Mouse (Mus musculus) forebrain, embryonic 14.5 days (tissue): ENCODE data around the gene Erc2. TPM values are rescaled to one million over a fixed set of nuclear protein-coding genes. Genes with fewer than 3 reads are reported as not detected.

Source experiments
- ATAC-seq: fragments of 200-750 bp; cut with Nextera tagmentation; 2 replicates; pipeline ENCODE4 v1.8.0; 2017; ENCODE audit warnings: mild to moderate bottlenecking, moderate library complexity
- DNase-seq: peaks from one replicate; pipeline ENCODE4 v3.0.0-alpha.2; 2015; ENCODE audit warnings: low spot score
- H3K27ac ChIP-seq: fragments of 300-500 bp; sonication (generic); 2 replicates; pipeline ENCODE4 v1.5.1; 2014; ENCODE audit warnings: low read depth, mild to moderate bottlenecking, control low read depth, low read length, moderate library complexity
- H3K27me3 ChIP-seq: fragments of 300-500 bp; sonication (generic); replicated peaks from 2 replicates; pipeline ENCODE4 v1.6.1; 2014; ENCODE audit warnings: low read length, control low read depth, mixed read lengths; ENCODE audit not compliant: control insufficient read depth, insufficient read depth
- H3K36me3 ChIP-seq: fragments of 300-500 bp; sonication (generic); 2 replicates; pipeline ENCODE4 v1.6.1; 2014; ENCODE audit warnings: low read length, control low read depth; ENCODE audit not compliant: control insufficient read depth, insufficient read depth
- H3K4me1 ChIP-seq: fragments of 300-500 bp; sonication (generic); 2 replicates; pipeline ENCODE4 v1.6.1; 2014; ENCODE audit warnings: antibody characterized with exemption, low read length, control low read depth; ENCODE audit not compliant: control insufficient read depth, insufficient read depth
- H3K4me2 ChIP-seq: fragments of 300-500 bp; sonication (generic); 2 replicates; pipeline ENCODE4 v1.6.1; 2014; ENCODE audit warnings: mild to moderate bottlenecking, control low read depth, low read length
- H3K4me3 ChIP-seq: fragments of 300-500 bp; sonication (generic); 2 replicates; pipeline ENCODE4 v1.5.1; 2014; ENCODE audit warnings: low read depth, low read length, control low read depth
- H3K9ac ChIP-seq: fragments of 300-500 bp; sonication (generic); 2 replicates; pipeline ENCODE4 v1.6.1; 2014; ENCODE audit warnings: mild to moderate bottlenecking, low read length, control low read depth, moderate library complexity
- H3K9me3 ChIP-seq: fragments of 300-500 bp; sonication (generic); replicated peaks from 2 replicates; pipeline ENCODE4 v1.6.1; 2016; ENCODE audit warnings: low read length, control low read depth, mixed read lengths; ENCODE audit not compliant: control insufficient read depth
- WGBS: fragments of 180-500 bp; shearing (Covaris S2); extraction: QIAGEN DNeasy Blood & Tissue Kit; methylation state at CpG from one replicate; pipeline ENCODE4 v1.1.7; 2014; 5-methylcytosine and 5-hydroxymethylcytosine counted together
- polyA plus RNA-seq: library from polyadenylated mRNA; unstranded; fragments of >200 nt; fragmentation: Nextera tagmentation; extraction: Ambion mirVana; gene quantifications from 2 replicates; pipeline ENCODE4 v1.2.1, GENCODE M21; 2014

Erc2 gene
- polyA plus RNA-seq, 1 experiment from 2014 or later = 40.6 TPM

DNA sequence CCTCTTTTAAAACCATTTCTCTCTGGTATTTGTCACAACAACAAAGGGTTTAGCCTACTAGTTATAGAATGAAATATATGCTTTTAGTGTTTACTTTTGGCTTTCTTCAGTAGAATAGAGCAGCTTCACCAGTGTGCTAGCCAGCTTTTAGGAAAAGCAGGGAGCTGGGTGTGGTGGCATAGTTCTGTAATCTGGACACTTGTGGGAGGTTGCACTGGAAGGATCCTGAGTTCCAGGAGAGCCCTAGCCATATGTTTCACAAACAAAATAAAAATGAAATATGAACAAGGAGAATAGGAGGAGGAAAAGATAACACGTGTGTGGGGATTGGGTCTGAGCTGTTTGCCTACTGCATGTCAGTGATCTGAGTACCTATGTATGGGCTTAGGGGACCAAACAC, 658.1 kb downstream of the Erc2 start:
- Histone ChIP-seq H3K9ac (no peak overlapping the region), H3K4me2 (no peak overlapping the region), H3K27me3 (no peaks in the 10 kb centered on the region), H3K4me3 (no peak overlapping the region), H3K27ac (no peak overlapping the region), H3K4me1 (no peaks in the 10 kb centered on the region), H3K36me3 (no peaks in the 10 kb centered on the region), H3K9me3 (no peaks in the 10 kb centered on the region)
- no peak for DNase-seq
- WGBS = 100% methylated on average over 1 of the region's 1 CpGs
- no peak for ATAC-seq

DNA sequence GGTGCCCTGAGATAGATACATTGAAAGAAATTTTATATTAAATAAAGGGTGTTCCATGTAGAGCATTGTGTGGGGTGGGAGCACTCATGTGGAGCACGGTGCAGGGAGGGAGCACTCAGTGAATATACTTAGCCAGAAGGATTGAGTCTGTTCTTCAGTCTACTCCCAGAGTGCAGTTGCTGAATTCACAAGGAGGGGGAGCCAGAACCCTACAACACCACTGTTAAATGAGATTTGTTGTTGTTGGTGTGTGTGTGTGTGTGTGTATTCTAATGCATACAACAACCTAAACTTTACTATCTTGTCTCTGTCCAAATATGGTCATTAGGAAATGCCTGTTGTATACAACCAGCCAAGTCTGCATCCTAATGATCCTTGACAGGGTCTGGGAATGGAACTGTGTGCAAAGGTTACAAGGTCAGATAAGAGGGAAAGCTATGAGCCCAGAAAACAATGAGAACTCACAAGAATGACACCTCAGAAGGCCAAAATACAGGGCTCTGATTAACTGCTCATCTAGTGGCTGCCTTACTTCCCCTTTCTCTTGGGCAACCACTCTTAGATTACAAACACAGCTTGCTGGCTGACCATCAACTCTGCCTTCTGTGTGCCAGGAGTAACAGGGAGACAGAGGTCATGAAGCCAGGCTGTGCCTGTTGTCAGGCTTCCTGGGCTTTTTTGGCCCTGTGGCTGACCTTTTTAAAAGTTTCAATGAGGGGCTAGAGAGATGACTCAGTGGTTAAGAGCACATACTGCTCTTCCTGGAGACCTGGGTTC, 661.3 kb downstream of the Erc2 start:
- WGBS = 85% methylated on average over 1 of the region's 1 CpGs
- ATAC-seq (no peak), DNase-seq (no peak)
- Histone ChIP-seq H3K4me3 (no peak overlapping the region), H3K9me3 (no peaks in the 10 kb centered on the region), H3K4me2 (no peak overlapping the region), H3K36me3 (no peaks in the 10 kb centered on the region), H3K27ac (no peak overlapping the region), H3K4me1 (no peaks in the 10 kb centered on the region), H3K9ac (no peak overlapping the region), H3K27me3 (no peaks in the 10 kb centered on the region)

DNA sequence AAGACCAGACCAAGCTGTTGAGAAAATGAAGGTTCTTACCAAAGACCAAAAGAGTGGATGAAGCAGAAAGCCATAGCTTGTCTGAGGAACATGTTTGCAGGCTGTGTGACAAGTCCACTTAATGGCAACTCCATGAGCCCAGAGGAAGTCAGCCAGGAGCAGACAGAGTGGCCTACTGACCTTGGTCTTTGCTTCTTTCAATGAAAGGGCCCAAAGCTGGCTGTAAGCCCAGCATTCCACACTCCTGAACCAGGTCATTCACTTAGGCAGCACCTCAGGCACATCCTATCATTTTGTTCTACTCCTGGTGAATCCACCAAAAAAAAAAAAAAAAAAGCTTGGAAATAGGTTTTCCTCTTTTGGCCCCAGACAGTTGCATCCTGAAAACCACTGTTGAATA, 664.3 kb downstream of the Erc2 start:
- no peak overlapping the region for H3K4me2 ChIP-seq
- H3K9ac ChIP-seq = no peak overlapping the region
- no peak overlapping the region for H3K4me3 ChIP-seq
- no peaks in the 10 kb centered on the region for H3K36me3 ChIP-seq
- no peaks in the 10 kb centered on the region for H3K27me3 ChIP-seq
- DNase-seq = no peak
- no peaks in the 10 kb centered on the region for H3K9me3 ChIP-seq
- ATAC-seq = no peak
- no peak overlapping the region for H3K27ac ChIP-seq
- no peaks in the 10 kb centered on the region for H3K4me1 ChIP-seq

- WGBS = 89% methylated on average over 2 of the region's 2 CpGs
- H3K4me3 ChIP-seq = no peak overlapping the region
- no peaks in the 10 kb centered on the region for H3K9me3 ChIP-seq
- no peaks in the 10 kb centered on the region for H3K4me1 ChIP-seq
- no peak for DNase-seq
- no peak overlapping the region for H3K27ac ChIP-seq
- ATAC-seq = no peak
- H3K36me3 ChIP-seq = no peaks in the 10 kb centered on the region
- H3K27me3 ChIP-seq = no peaks in the 10 kb centered on the region
- H3K4me2 ChIP-seq = no peak overlapping the region
- no peak overlapping the region for H3K9ac ChIP-seq
Measured at GRCm38 (mm10) chr14:28288196-28288595, 666.0 kb downstream of the Erc2 start.

DNA sequence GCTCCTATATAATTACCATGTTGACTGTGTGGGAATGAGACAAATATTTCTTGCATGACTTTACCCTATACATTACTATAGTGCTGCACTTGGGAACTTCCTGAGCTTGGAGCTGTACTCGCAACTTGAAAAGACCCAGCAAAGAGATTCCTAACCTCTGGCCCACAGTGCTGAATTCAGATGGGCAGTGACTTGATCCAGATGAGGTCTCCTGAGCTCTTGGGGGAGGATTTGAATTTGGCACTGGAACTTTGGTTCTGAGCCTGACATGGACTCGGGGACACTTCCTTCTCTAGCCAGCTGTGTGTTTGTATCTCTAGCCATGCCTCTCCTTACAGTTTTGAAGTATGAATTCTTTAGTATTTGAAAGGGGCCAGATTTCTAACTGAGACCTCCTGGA, 666.7 kb downstream of the Erc2 start:
- Histone ChIP-seq H3K9me3 (no peaks in the 10 kb centered on the region), H3K4me2 (no peak overlapping the region), H3K4me3 (no peak overlapping the region), H3K27me3 (no peaks in the 10 kb centered on the region), H3K27ac (no peak overlapping the region), H3K36me3 (no peaks in the 10 kb centered on the region), H3K9ac (no peak overlapping the region), H3K4me1 (no peaks in the 10 kb centered on the region)
- ATAC-seq (no peak), DNase-seq (no peak)
- WGBS = 80% methylated on average over 2 of the region's 2 CpGs

DNA sequence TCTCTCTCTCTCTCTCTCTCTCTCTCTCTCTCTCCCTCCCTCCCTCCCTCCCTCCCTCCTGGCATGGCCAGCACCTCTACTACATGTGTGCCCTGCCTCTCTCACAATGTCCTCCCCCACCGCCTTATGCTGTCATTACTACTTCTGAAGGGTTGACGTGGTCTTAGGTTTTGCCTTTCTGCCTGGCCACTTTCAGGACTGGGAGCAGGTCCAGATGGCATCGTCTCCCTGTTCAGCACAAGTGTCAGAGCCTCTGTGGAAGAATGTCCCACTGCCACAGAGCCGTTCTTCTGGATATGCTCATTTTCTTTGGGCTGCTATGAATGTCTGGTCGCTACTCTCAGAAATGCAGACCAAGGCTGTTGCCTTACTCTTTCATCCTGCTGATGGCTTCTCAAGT, 671.7 kb downstream of the Erc2 start:
- ATAC-seq = no peak

DNA sequence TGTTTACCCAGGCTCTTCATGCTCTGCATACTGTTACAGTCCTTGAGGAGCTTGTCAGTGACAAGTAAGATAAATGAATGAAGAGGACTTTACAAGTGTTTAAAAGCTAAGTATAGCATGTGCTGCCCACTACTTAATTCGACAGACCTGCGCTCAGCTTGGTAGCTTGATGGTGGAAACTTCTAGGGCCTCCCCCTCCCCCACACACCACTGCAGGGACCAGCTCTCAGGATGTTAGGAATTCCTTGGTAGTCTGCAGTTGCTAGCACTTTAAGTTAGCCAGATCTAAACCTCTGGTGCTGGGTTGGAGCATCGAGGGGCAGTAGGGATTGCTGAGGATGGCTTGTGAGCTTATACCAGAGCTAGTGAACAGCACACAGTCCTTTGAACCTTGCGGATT, 672.9 kb downstream of the Erc2 start:
- DNase-seq (no peak), ATAC-seq (no peak)
- WGBS = 84% methylated on average over 4 of the region's 4 CpGs
- no peak overlapping the region for H3K9ac ChIP-seq
- H3K4me3 ChIP-seq = no peak overlapping the region
- H3K27me3 ChIP-seq = no peaks in the 10 kb centered on the region
- H3K27ac ChIP-seq = no peak overlapping the region
- no peaks in the 10 kb centered on the region for H3K36me3 ChIP-seq
- no peak overlapping the region for H3K4me2 ChIP-seq
- no peaks in the 10 kb centered on the region for H3K9me3 ChIP-seq
- H3K4me1 ChIP-seq = no peaks in the 10 kb centered on the region

More for the DNA sequence above, 671.7 kb downstream of the Erc2 start:
- no peak overlapping the region for H3K9ac ChIP-seq
- DNase-seq = no peak
- H3K36me3 ChIP-seq = no peaks in the 10 kb centered on the region
- no peak overlapping the region for H3K27ac ChIP-seq
- H3K4me3 ChIP-seq = no peak overlapping the region
- 92% methylated on average over 5 of the region's 5 CpGs for WGBS
- H3K4me1 ChIP-seq = no peaks in the 10 kb centered on the region
- no peaks in the 10 kb centered on the region for H3K9me3 ChIP-seq
- H3K4me2 ChIP-seq = no peak overlapping the region
- no peaks in the 10 kb centered on the region for H3K27me3 ChIP-seq

- Histone ChIP-seq H3K4me3 (no peak overlapping the region), H3K27me3 (no peaks in the 10 kb centered on the region), H3K36me3 (no peaks in the 10 kb centered on the region), H3K4me2 (no peak overlapping the region), H3K9ac (no peak overlapping the region), H3K27ac (no peak overlapping the region), H3K9me3 (no peaks in the 10 kb centered on the region), H3K4me1 (no peaks in the 10 kb centered on the region)
- no peak for ATAC-seq
- DNase-seq = no peak
- 59% methylated on average over 6 of the region's 6 CpGs for WGBS
Measured at GRCm38 (mm10) chr14:28300095-28300494, 677.9 kb downstream of the Erc2 start.

- DNase-seq = no peak
Measured at GRCm38 (mm10) chr14:28301251-28301650, 679.0 kb downstream of the Erc2 start.

More at GRCm38 (mm10) chr14:28301251-28301650, 679.0 kb downstream of the Erc2 start:
- H3K4me1 ChIP-seq = no peaks in the 10 kb centered on the region
- H3K27ac ChIP-seq = no peak overlapping the region
- no peaks in the 10 kb centered on the region for H3K27me3 ChIP-seq
- no peaks in the 10 kb centered on the region for H3K9me3 ChIP-seq
- WGBS = 77% methylated on average over 5 of the region's 5 CpGs
- no peak overlapping the region for H3K4me2 ChIP-seq
- ATAC-seq = no peak
- no peak overlapping the region for H3K4me3 ChIP-seq
- H3K9ac ChIP-seq = no peak overlapping the region
- H3K36me3 ChIP-seq = no peaks in the 10 kb centered on the region
